Mouse (Mus musculus) left cerebral cortex, adult 18-20 months (tissue): ENCODE measurements around the gene Apob. TPM values are rescaled to one million over a fixed set of nuclear protein-coding genes. Genes with fewer than 3 reads are reported as not detected.

Experiments
- DNase-seq, 2 experiments: peaks; one replicate each; pipeline ENCODE4 v3.0.0; 2021 to 2022; ENCODE audit warnings: low spot score in 2 of 2, mixed read lengths in 1 of 2
- total RNA-seq, 2 experiments: library from RNA; stranded (reverse); gene quantifications; 2 replicates each; pipeline ENCODE4 v1.2.3; 2021

The Apob gene
- total RNA-seq, 2 experiments from 2014 or later: not detected

GRCm38 (mm10) chr12:8032359-8032755, 54.9 kb downstream of the Apob start:
- DNase-seq: no peak

GRCm38 (mm10) chr12:8038081-8038730, 60.8 kb downstream of the Apob start:
- no peak for DNase-seq

GRCm38 (mm10) chr12:8042626-8043394, 65.4 kb downstream of the Apob start:
- no peak for DNase-seq

- DNase-seq: no peak
These were observed 69.6 kb downstream of the Apob start for GRCm38 (mm10) chr12:8047046-8047445.

GRCm38 (mm10) chr12:8047789-8048309, 70.4 kb downstream of the Apob start:
- DNase-seq: no peak

- no peak for DNase-seq
These were observed 78.7 kb downstream of the Apob start for GRCm38 (mm10) chr12:8056001-8056640.

- DNase-seq: peak; percentile 71 to 77
These were observed 82.1 kb downstream of the Apob start for GRCm38 (mm10) chr12:8059576-8059975.

- no peak for DNase-seq
These were observed 86.1 kb downstream of the Apob start for GRCm38 (mm10) chr12:8063363-8064065.

Other genes starting within 250 kb of the Apob start
- gene Ldah, start 230.5 kb downstream of the Apob start, total RNA-seq: 10 to 100 TPM; 34.9 to 40.2 TPM